Mouse (Mus musculus): Measurements from ENCODE around the gene Lrrfip1. TPM values are rescaled to one million over a fixed set of nuclear protein-coding genes. Genes with fewer than 3 reads are reported as not detected.

Gene Lrrfip1
- polyA plus RNA-seq, 1 experiment from 2014 or later: 65.4 TPM

DNA sequence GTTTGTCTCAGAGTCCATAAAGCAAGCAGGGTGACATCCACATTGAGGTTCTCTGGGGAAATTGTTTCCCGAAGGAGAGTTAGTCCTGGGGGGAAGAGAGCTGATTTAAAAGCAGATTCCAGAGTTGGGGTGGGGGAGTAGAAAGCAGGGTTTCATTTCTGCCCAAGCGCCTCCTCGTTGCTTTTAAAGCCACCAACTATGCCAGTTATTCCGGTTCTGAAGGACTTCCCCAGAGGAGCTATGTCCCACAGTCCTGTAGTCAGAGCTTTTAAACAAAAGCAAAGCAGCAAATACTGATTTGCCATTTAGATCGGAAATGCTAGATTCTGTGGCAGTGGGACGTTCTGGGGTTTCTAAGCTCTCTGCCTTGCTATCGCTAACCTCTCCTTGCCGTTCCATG, 79.4 kb downstream of the Lrrfip1 start:
- 79% methylated on average over 8 of the region's 8 CpGs for WGBS
- Histone ChIP-seq H3K27me3 (replicated peaks) (no peaks in the 10 kb centered on the region), H3K4me3 (replicated peaks) (no peak overlapping the region)

DNA sequence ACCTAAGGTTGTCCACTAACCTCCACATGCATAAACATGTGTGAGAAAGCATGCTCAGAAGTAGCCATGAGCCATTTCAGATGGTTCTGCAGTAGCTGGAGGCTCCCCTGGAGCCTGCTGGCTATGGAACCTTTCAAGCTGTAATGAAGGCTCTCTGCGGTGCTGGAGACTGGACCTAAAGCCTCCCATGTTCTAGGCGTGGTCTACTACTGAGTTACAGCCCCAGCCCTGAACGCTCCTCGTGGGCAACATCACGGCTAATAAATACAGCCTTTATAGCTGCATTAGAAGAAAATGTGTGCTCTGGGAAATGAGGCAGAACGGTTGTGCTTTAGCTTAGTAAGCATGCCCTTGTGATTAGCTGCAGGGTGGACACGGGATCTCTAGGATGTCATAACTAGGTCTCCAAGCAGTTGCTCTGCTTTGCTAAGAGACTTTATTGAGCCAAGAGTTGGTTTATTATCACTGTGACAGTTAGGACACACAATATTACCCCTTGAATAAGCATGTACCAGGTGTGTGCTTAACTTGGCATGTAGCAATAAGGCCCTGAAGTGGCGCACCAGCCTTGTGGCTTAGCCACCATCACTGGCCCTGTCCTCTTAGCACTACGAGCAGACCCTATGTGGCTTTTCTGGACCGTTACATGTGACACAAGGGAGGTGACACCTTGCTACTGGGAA, 81.3 kb downstream of the Lrrfip1 start:
- H3K36me3 ChIP-seq: no peaks in the 10 kb centered on the region
- H3K27ac ChIP-seq: no peak overlapping the region
- ATAC-seq (ENCODE audit: insufficient read depth, low FRiP score, low read depth): no peak
- no peaks in the 10 kb centered on the region for H3K27me3 ChIP-seq (replicated peaks)
- no peak overlapping the region for H3K4me3 ChIP-seq (replicated peaks)
- no peaks in the 10 kb centered on the region for H3K9me3 ChIP-seq
- no peak overlapping the region for H3K9ac ChIP-seq
- no peak overlapping the region for H3K4me2 ChIP-seq
- WGBS: 78% methylated on average over 10 of the region's 10 CpGs
- H3K4me1 ChIP-seq: peaks cover 17% of the 10 kb centered on the region; the same call in 1 of the 2 replicates

More for the DNA sequence above, 79.4 kb downstream of the Lrrfip1 start:
- Histone ChIP-seq H3K36me3 (no peaks in the 10 kb centered on the region), H3K4me2 (no peak overlapping the region), H3K27ac (peak overlapping the region; percentile 51; the same call in 1 of the 2 replicates), H3K9ac (no peak overlapping the region), H3K4me1 (peaks cover 15% of the 10 kb centered on the region), H3K9me3 (no peaks in the 10 kb centered on the region)
- ATAC-seq (ENCODE audit: insufficient read depth, low FRiP score, low read depth): no peak

DNA sequence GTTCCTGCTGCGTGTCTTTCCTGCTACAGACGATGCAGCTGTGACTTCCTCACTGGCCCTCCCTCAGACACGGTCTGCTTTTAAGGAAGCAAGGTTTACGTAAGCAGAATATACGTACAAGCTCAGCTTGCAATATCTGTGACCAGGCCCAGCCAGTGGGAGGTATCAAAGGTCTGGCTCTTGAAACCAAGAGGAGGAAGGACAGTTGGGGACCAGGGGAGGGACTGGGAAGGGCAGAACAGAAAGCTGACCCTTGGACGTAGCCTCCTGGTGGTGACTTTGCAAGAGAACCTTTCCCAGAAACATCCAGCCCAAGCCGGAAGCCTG, 81.8 kb downstream of the Lrrfip1 start:
- H3K9ac ChIP-seq: no peak overlapping the region
- H3K27me3 ChIP-seq (replicated peaks): no peaks in the 10 kb centered on the region
- peaks cover 17% of the 10 kb centered on the region; the same call in 1 of the 2 replicates for H3K4me1 ChIP-seq
- H3K4me2 ChIP-seq: no peak overlapping the region
- no peaks in the 10 kb centered on the region for H3K36me3 ChIP-seq
- H3K27ac ChIP-seq: no peak overlapping the region
- no peaks in the 10 kb centered on the region for H3K9me3 ChIP-seq
- no peak overlapping the region for H3K4me3 ChIP-seq (replicated peaks)
- WGBS: 64% methylated on average over 7 of the region's 7 CpGs
- ATAC-seq (ENCODE audit: insufficient read depth, low FRiP score, low read depth): peak; percentile 51

DNA sequence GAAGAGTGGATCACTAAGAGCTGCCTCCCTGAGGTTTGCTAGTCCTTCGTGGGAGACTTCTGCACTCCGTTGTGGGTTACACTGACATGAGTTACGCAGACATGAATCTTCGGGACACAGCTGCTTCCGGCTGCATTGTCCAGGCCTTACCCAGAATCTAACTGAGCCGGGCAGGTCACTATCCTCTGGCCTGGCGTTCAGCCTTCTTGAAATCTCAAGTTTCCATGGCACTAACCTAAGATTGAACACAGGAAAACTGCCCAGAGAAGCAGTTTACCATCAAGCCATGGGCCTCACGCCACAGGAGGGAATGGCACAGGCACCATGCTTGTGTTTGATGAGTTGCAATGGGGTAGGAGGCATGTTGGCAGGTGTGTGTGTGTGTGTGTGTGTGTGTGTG, 85.8 kb downstream of the Lrrfip1 start:
- ATAC-seq (ENCODE audit: insufficient read depth, low FRiP score, low read depth): no peak
- Histone ChIP-seq H3K4me1 (0 out of 2 replicates have a peak, but pooled peaks cover 19% of the 10 kb centered on the region), H3K27ac (no peak overlapping the region), H3K9me3 (no peaks in the 10 kb centered on the region), H3K36me3 (no peaks in the 10 kb centered on the region), H3K9ac (no peak overlapping the region), H3K4me3 (replicated peaks) (no peak overlapping the region), H3K4me2 (no peak overlapping the region), H3K27me3 (replicated peaks) (no peaks in the 10 kb centered on the region)
- 68% methylated on average over 8 of the region's 8 CpGs for WGBS

DNA sequence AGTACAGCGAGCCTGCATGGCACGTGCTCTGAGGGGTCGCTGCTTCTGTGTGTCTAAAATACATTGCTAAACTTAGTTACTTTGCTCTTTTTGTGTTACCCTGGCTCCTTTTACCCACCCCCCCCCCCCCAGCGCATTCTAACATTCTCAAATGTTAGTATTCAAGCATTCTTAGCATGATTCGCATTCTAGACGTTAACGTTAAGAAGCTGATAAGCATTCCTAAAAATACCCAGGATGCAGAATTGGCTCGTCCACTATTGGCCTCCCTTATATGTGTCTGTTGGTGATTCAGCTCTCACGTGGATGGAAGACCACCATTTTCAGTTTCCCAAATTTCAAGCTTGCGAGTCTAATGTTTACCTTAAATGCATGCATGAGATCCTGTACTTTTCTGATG, 86.5 kb downstream of the Lrrfip1 start:
- WGBS: 52% methylated on average over 10 of the region's 10 CpGs
- Histone ChIP-seq H3K4me2 (no peak overlapping the region), H3K9ac (no peak overlapping the region), H3K36me3 (no peaks in the 10 kb centered on the region), H3K9me3 (no peaks in the 10 kb centered on the region), H3K4me1 (0 out of 2 replicates have a peak, but pooled peaks cover 19% of the 10 kb centered on the region), H3K4me3 (replicated peaks) (no peak overlapping the region), H3K27me3 (replicated peaks) (no peaks in the 10 kb centered on the region), H3K27ac (peak overlapping the region; percentile 64)
- no peak for ATAC-seq (ENCODE audit: insufficient read depth, low FRiP score, low read depth)

DNA sequence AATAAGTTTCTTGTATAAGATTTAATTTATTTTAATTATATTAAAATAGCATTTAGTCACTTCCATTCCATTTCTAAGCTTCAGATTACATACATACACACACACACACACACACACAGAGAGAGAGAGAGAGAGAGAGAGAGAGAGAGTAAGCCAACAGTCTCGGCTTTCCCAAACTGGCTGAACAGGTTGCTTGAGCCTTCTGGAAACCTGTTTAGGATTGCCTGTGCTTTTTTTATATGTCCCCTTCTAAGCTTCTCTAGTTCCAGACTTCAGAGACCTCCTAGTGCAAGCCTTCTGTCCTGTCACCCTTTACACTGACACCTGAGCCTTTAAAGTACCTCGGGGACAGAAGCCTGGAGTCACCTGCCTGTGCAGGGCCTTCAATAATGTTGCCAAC, 87.1 kb downstream of the Lrrfip1 start:
- Histone ChIP-seq H3K4me1 (0 out of 2 replicates have a peak, but pooled peaks cover 19% of the 10 kb centered on the region), H3K27ac (peak overlapping the region; percentile 67; the same call in 1 of the 2 replicates), H3K9me3 (no peaks in the 10 kb centered on the region), H3K4me3 (replicated peaks) (no peak overlapping the region), H3K9ac (no peak overlapping the region), H3K4me2 (no peak overlapping the region), H3K36me3 (no peaks in the 10 kb centered on the region), H3K27me3 (replicated peaks) (no peaks in the 10 kb centered on the region)
- 27% methylated on average over 2 of the region's 2 CpGs for WGBS
- no peak for ATAC-seq (ENCODE audit: insufficient read depth, low FRiP score, low read depth)

DNA sequence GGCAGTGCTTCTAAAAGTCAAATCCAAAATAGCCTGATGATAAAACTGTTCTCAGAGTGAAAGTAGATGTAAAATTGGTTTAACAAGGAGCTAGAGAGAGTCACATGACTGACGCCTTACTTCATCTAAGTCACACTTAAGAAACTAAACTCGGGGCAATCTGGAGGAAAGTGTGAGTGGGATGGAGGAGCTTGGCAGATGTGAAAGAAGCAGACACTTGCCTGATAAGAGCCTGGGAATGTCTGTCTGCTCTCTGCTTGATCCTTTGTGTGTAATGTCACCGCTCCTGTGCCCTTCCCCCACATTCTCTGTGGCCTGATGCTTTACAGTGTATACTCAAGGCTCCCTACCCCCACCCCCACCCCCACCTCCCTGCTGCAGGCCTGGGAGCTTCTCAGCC, 87.8 kb downstream of the Lrrfip1 start:
- no peak for ATAC-seq (ENCODE audit: insufficient read depth, low FRiP score, low read depth)
- H3K9me3 ChIP-seq: no peaks in the 10 kb centered on the region
- no peak overlapping the region for H3K9ac ChIP-seq
- peak overlapping the region; percentile 67; the same call in 1 of the 2 replicates for H3K27ac ChIP-seq
- H3K36me3 ChIP-seq: no peaks in the 10 kb centered on the region
- no peak overlapping the region for H3K4me2 ChIP-seq
- WGBS: 31% methylated on average over 3 of the region's 3 CpGs
- 0 out of 2 replicates have a peak, but pooled peaks cover 19% of the 10 kb centered on the region for H3K4me1 ChIP-seq
- H3K4me3 ChIP-seq (replicated peaks): no peak overlapping the region
- no peaks in the 10 kb centered on the region for H3K27me3 ChIP-seq (replicated peaks)

DNA sequence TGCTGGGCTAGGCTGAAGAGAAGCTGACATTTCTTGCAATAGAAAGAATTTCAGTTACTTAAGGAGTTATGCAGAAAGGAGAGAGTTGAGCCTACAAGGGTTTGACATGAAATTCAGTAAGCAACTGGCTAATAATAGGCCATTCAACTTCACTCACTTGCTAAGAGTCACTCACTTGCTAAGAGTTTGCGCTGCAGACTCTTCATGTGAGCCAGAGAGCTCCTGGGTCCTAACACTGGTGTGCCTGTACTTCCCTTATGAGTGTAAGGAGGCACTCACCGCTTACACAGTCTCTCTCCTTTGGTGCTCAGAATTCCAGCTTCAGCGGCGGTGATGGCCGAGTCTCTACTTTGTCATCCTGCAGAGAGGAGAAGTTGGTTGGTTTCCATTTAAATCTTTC, 88.2 kb downstream of the Lrrfip1 start:
- WGBS: 75% methylated on average over 5 of the region's 5 CpGs
- H3K4me2 ChIP-seq: no peak overlapping the region
- H3K9ac ChIP-seq: no peak overlapping the region
- no peak overlapping the region for H3K4me3 ChIP-seq (replicated peaks)
- ATAC-seq (ENCODE audit: insufficient read depth, low FRiP score, low read depth): no peak
- no peaks in the 10 kb centered on the region for H3K27me3 ChIP-seq (replicated peaks)
- H3K9me3 ChIP-seq: no peaks in the 10 kb centered on the region
- no peaks in the 10 kb centered on the region for H3K36me3 ChIP-seq
- no peak overlapping the region for H3K27ac ChIP-seq
- H3K4me1 ChIP-seq: 0 out of 2 replicates have a peak, but pooled peaks cover 19% of the 10 kb centered on the region

DNA sequence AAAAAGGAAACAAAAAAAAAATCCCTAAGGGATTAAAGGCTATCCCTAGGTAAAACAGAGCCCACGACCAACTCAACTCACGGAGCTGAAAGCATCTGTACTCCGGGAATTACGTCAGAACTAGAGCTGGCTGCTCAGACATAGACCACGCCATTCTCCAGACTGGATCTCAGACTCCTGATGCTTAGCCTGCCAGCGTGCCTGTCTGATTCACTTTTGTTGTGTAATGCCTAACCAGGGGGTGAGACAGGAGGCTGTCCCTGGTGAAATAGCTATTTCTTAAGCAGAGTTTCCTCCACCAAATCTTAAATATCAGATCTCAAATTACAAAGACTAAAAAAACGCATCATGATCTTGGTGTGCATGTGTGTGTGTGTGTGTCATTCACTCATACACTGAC, 89.5 kb downstream of the Lrrfip1 start:
- no peaks in the 10 kb centered on the region for H3K9me3 ChIP-seq
- H3K4me1 ChIP-seq: 0 out of 2 replicates have a peak, but pooled peaks cover 19% of the 10 kb centered on the region
- 77% methylated on average over 7 of the region's 7 CpGs for WGBS
- H3K4me3 ChIP-seq (replicated peaks): no peak overlapping the region
- no peak overlapping the region for H3K4me2 ChIP-seq
- H3K36me3 ChIP-seq: no peaks in the 10 kb centered on the region
- no peak overlapping the region for H3K27ac ChIP-seq
- no peak overlapping the region for H3K9ac ChIP-seq
- no peaks in the 10 kb centered on the region for H3K27me3 ChIP-seq (replicated peaks)
- ATAC-seq (ENCODE audit: insufficient read depth, low FRiP score, low read depth): no peak

DNA sequence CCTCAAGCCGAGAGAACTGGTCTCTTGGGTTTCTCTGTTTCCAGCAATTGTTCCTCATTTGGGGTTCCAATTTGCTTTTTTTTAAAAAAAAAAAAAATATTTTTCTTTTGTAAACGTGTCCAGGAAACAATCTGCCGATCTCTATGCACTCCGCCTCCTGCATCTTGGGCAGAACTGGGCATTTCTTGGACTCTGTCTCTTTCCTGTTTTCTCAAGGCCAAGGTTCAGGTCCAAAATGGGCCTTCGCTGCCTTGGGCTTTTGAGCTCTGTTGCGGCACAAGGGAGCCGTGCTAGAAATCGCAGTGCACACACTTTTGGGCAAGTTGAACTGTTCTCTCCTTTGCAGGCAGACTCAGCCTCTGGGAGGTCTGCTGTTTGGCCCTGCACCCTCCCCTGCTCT, 90.4 kb downstream of the Lrrfip1 start:
- no peak for ATAC-seq (ENCODE audit: insufficient read depth, low FRiP score, low read depth)
- H3K9me3 ChIP-seq: no peaks in the 10 kb centered on the region
- no peak overlapping the region for H3K4me3 ChIP-seq (replicated peaks)
- no peak overlapping the region for H3K4me2 ChIP-seq
- H3K27me3 ChIP-seq (replicated peaks): no peaks in the 10 kb centered on the region
- H3K9ac ChIP-seq: no peak overlapping the region
- H3K36me3 ChIP-seq: no peaks in the 10 kb centered on the region
- 0 out of 2 replicates have a peak, but pooled peaks cover 19% of the 10 kb centered on the region for H3K4me1 ChIP-seq
- H3K27ac ChIP-seq: no peak overlapping the region
- WGBS: 80% methylated on average over 8 of the region's 8 CpGs

DNA sequence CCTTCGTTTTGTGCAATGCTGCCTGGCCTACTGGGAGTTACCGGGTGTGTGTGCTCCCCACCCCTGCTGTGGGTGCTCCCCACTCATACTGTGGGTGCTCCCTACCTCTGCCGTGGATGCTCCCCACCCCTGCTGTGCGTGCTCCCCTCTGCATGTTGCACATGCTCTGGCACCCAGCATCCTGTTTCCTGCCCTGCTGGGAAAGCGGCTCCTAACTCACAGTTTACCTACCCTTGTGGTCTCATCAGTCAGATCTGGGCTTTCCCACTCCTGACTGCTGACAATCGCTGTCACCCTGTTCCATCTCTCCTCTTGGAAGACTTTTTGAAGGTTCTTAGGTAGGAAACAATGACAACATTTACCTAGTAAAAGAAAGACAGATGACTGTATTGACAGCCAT, 91.9 kb downstream of the Lrrfip1 start:
- WGBS: 68% methylated on average over 6 of the region's 6 CpGs
- H3K4me3 ChIP-seq (replicated peaks): no peak overlapping the region
- no peaks in the 10 kb centered on the region for H3K9me3 ChIP-seq
- H3K9ac ChIP-seq: no peak overlapping the region
- peaks cover 14% of the 10 kb centered on the region for H3K4me1 ChIP-seq
- no peaks in the 10 kb centered on the region for H3K27me3 ChIP-seq (replicated peaks)
- ATAC-seq (ENCODE audit: insufficient read depth, low FRiP score, low read depth): no peak
- no peak overlapping the region for H3K27ac ChIP-seq
- no peak overlapping the region for H3K4me2 ChIP-seq
- H3K36me3 ChIP-seq: no peaks in the 10 kb centered on the region

DNA sequence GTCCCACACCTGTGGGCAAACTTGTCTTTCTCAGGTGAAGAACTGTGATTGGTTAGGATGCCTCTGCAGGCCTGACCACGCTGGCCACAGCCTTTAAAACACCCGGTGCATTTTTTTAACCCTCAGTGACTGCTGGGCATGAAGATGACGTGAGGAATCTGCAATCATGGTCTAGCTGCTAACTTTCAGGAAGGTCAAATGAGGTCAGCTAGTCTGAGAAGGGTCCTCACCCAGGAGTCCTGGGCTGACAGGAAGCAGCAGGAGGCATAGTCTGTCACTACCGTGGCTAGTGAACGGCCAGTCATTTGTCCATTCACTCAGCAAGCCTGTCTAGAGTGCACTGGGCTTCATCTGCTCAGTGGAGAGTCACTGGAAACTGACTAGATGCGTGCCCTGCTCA, 93.9 kb downstream of the Lrrfip1 start:
- peaks cover 18% of the 10 kb centered on the region for H3K4me1 ChIP-seq
- H3K9ac ChIP-seq: no peak overlapping the region
- no peak overlapping the region for H3K27ac ChIP-seq
- no peaks in the 10 kb centered on the region for H3K27me3 ChIP-seq (replicated peaks)
- H3K9me3 ChIP-seq: no peaks in the 10 kb centered on the region
- ATAC-seq (ENCODE audit: insufficient read depth, low FRiP score, low read depth): no peak
- H3K36me3 ChIP-seq: no peaks in the 10 kb centered on the region
- 52% methylated on average over 6 of the region's 6 CpGs for WGBS
- H3K4me3 ChIP-seq (replicated peaks): no peak overlapping the region
- H3K4me2 ChIP-seq: no peak overlapping the region

DNA sequence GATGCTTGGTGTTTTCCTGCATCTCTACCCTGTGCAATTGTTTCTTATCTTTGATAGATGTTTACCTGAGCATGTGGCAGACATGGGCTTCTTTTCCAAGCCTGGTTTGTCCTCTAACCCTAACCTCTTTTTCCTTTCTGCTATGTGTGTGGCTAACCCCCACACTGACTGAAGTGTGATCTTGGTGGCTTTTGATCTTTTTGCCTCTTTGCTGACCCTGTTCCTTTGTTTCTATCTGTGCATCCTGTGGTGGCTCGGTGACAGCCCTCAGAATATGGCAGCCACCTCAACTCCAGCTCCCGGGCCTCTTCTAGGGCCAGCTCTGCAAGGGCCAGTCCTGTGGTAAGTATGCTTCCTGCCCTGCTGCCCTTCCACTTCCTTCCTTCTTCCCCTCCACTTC, 94.8 kb downstream of the Lrrfip1 start:
- no peak for ATAC-seq (ENCODE audit: insufficient read depth, low FRiP score, low read depth)
- no peaks in the 10 kb centered on the region for H3K36me3 ChIP-seq
- 51% methylated on average over 2 of the region's 2 CpGs for WGBS
- H3K4me1 ChIP-seq: peaks cover 16% of the 10 kb centered on the region
- no peaks in the 10 kb centered on the region for H3K27me3 ChIP-seq (replicated peaks)
- H3K9me3 ChIP-seq: no peaks in the 10 kb centered on the region
- H3K4me3 ChIP-seq (replicated peaks): no peak overlapping the region
- H3K27ac ChIP-seq: no peak overlapping the region
- no peak overlapping the region for H3K9ac ChIP-seq
- H3K4me2 ChIP-seq: no peak overlapping the region
